Mouse (Mus musculus) right cerebral cortex, postnatal 25 days (tissue): Measurements from ENCODE around the gene Fam207a.

Experiments
- DNase-seq: peaks from one replicate; pipeline ENCODE4 v3.0.0; 2022

Fam207a gene

DNA sequence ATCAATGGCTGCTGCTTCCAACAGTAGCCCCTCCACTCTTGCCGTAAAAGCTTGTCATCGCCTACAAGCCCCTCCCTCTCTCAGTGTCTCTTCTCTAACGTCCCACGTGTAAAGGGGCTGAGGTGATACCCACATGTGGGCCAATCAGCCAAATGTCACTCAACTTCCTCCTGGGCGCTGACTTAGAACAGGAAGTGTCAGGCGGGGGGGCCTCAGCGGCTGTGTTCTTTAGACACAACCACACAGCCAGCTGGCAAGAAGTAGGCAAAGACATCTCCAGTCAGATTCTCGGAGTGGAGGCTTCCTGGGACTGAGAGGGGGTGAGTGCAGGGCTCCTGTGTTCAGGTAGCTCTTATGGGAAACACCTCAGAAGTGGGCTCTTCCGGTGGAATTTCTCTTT, 14.6 kb upstream of the Fam207a start, which contains the start of gene Itgb2:
Itgb2 (plus strand) TSS at position 113 of the 400 bp plus-strand sequence.
- no peak for DNase-seq

DNA sequence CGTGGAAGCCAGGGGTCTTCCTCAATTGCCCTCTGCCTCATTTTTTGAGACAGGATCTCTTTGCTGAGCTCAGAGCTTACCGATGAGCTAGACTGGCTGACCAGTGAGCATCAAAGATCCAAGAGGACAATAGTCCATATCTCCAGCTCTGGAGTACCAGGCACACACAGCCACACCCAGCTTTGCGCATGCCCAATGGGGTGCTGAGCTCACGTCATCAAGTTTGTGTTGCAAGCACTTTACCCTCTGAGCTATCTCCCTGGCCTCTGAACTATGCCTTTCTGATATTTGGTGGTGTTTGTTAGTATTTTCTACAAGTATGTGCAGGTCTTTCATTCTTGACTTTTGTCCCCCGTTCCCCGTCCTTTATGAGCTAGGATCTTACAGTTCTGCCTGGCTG, 13.0 kb upstream of the Fam207a start:
- DNase-seq: no peak

- no peak for DNase-seq
Observed at GRCm38 (mm10) chr10:77526488-77526887, 10.9 kb upstream of the Fam207a start.

DNA sequence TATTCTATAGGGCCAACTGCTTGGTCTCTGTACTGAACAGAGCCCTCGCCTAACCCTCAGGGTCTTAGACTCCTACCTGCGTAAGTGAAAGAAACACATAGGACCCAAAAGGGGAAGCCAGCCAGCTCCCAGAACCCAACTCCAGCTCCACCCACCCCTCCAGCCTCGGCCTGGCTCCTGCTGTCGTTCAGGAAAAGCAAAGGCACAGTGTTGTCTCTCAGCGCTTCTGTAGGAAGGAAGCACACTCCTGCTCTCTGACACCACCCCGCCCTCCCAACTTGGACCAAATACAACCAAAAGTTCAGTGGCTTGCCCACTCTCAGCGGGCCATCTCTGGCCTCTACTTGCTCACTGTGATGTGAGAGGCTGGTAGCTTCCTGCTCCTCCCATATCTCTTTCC, 7.7 kb upstream of the Fam207a start:
- no peak for DNase-seq

- no peak for DNase-seq
Observed at GRCm38 (mm10) chr10:77522746-77523145, 7.2 kb upstream of the Fam207a start.

- no peak for DNase-seq
Observed at GRCm38 (mm10) chr10:77522021-77522731, 6.6 kb upstream of the Fam207a start.

- no peak for DNase-seq
Observed at GRCm38 (mm10) chr10:77520497-77520896, 4.9 kb upstream of the Fam207a start.

DNA sequence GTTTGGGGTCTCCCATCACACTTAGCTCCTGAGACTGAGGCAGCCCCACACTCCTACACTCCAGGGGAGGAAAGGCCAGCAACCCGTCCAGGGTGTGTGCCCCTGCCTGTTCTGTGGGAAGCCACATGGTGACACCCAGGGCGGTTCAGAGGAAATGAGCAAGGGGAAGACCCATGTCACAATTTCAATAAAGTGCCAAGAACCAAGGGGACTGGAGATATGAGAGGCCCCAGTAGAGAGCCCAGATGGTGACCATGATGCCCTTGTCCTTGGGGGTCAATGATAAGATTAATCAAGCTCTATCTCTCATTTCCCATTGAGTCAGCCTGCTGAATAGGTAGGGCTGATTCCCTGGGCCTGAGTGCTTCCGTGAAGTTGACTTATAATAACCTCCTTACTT, 3.6 kb upstream of the Fam207a start:
- DNase-seq: no peak

DNA sequence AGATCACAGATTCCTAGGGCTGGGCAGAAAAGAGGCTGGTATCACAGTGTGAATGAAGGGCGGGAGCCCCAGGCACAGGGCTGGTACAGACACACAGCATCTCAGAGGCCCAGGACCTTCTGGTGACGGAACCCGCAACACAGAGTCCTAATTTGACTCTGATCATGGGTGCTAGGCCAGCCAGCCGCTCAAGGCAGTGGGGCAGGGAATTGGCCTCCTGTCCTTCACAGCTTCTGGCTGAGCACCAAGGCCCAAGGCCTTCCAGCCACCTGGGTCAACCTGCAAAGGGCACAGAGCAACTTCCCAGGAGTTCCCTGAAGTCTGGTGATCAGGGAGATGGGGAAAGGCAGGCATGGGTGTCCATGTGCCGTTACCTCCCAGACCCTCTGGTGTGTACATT, 2.2 kb upstream of the Fam207a start:
- DNase-seq: no peak

- DNase-seq: no peak
Observed at GRCm38 (mm10) chr10:77517066-77517620, 1.6 kb upstream of the Fam207a start.

- DNase-seq: no peak
Observed at GRCm38 (mm10) chr10:77516379-77516951, 880 bp upstream of the Fam207a start.

DNA sequence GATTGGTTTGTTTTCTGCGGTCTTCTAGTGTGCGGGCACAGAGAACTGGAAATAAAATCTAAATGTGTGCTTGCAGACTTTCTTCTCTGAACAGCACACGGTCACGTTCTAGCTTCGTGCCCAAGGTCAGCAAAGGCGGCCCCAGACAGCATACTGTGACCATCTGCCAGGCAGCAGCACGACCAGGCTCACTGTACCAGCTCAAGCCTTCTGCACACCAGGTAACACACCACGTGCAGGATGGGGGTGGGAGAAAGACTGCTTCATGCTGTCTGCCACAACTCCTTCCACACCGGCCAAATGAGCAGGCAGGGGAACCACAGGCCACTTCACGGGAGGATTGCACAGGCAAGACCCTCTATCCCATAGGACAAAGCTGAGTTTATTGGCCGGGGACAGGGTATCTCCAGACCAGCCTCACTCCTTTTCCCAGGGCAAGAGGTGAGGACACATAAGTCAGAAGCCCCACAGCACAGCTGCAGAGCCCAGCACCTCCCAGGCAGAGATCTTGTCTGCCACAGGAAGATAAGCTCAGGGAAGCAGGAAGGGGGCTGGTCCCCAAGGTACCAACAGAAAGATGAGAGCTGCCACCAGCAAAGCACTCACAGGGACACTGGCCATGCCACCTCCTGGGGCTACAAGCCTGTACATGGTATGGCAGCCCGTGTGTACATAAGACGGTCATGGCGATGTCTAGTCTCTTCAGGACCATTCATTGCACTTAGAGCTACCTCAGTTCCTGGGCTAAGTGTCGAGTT, 5.2 kb downstream of the Fam207a start:
- no peak for DNase-seq

DNA sequence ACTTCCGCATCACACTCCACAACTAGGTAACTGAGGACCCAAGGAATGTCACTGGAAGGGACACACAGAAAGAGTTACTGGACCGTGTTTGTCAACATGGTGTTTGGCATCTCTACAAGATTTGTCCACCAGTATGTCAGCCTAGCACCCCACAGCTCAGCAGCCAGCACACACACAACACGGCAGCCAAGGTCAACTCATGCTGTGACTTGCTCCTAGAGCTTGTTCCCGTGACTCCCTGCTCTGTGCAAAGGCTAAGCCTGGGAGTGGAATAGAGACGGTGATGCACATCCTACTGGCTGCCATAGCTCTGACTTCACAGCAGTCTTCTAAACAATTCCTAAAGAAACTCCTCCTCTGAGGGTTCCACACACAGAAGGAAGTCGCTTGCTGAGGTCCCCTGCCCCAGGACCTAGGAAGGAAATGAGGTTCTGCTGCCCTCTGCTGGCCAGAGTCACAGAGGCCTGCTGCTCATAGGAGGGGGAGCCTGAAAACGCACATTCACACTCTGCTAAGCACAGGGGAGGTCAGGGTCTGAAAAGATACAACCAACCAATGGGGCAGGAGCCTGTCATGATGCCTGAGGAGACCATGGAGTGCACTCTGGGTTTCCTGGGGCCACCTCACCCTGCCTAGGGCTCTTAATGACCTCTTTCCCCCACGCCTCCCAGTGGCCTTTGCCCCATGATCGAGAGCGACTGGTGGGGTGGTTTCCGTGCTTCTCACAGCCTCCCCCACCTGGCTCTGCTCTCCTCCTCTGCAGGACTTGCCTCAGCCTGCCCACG, 6.0 kb downstream of the Fam207a start:
- DNase-seq: peak; percentile 67

- DNase-seq: no peak
Observed at GRCm38 (mm10) chr10:77508744-77509143, 6.8 kb downstream of the Fam207a start.

DNA sequence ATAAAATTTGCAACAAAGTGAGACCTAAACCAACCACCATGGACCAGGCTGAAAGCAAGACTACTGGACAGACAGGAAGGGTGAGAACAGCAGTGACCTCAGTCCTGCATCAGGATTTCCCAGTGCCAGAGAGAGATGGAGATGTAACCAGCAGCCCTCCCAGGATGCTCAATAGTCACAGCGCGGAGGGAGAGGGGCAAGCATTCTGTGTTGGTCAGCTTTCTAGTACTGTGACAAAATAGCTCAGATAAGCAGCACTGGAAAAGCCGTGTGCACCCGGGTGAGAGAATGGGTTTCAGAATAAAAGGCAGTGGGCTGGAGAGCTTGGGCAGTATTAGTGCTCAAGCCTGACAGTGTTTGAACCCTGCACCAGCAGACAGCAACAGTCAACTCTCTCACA, 7.8 kb downstream of the Fam207a start:
- DNase-seq: no peak

DNA sequence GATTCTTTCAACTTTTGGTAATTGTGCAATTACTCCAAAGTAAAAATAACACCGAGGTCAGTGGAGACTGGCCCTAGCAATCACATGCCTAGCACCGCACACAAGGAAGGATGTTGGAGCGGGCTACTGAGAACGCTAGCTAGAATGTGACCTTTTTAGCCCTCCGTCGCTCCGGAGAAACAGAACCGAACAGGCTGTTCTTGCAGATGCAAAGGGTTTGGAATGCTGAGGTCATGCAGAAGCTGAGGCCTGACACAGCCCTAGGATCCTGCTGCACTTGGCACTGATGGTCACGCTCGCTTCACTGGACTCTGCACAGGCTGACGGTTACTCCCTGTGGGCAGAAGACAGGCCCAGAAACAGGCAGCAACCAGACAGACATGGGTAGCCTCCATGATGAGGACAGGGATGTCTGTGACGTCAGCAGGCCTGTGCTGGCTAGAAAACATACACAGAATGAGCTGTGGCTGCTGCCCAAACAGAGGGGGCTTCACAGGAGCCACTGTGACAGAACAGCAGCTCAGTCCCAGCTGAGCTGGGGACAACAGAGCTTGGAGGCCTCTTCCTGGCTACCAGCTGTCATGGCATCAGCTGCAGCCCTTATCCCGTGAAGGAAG, 8.5 kb downstream of the Fam207a start:
- DNase-seq: no peak

- DNase-seq: no peak
Observed at GRCm38 (mm10) chr10:77506526-77506925, 9.1 kb downstream of the Fam207a start.

DNA sequence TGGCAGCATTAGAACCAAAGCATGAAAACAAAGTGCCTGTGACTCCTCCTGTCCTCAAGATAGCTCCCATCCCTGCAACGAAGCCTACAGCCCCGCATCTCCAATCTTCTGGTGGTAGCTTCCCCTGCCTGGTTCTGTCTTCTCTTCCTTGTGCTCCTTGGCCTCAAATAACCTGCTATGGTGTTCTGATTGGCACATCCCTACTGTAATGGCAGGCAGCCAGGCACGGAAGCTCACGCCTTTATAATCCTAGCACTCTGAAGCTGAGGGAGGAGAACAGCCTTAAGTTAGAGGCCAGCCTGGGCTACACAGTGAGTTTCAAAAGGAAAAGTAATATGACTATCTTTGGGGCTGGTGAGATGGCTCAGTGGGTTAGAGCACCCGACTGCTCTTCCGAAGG, 11.4 kb downstream of the Fam207a start:
- no peak for DNase-seq

GRCm38 (mm10) chr10:77502967-77503922, 12.3 kb downstream of the Fam207a start:
- no peak for DNase-seq

GRCm38 (mm10) chr10:77500636-77501035, 14.9 kb downstream of the Fam207a start:
- no peak for DNase-seq

- no peak for DNase-seq
Observed at GRCm38 (mm10) chr10:77498254-77498653, 17.3 kb downstream of the Fam207a start.
